ENCODE assay signal across 1 mouse cellular context in genomic region chr11:4488798-4489197, GRCm38 (mm10).
TF ChIP-seq lines count a peak whose summit lies in the region.

No protein-coding gene starts in this region.

TF ChIP-seq in CH12.LX, 34 proteins besides CTCF, POLR2A, EP300 and RAD21 (continued from another document):
- TF ChIP-seq NRF1 (IDR thresholded peaks at IDR 0.05; ENCODE audit: low read depth, low read length), result no peak
- no peak for TF ChIP-seq ELF1 (IDR thresholded peaks at IDR 0.05; ENCODE audit: low read depth, low read length)
- peak; percentile 54; the same call in 1 of the 2 replicates for TF ChIP-seq MEF2A (IDR thresholded peaks at IDR 0.05; ENCODE audit: borderline replicate concordance, low read depth, low read length)
- peak; percentile 81 for TF ChIP-seq JUN (IDR thresholded peaks at IDR 0.05; ENCODE audit: insufficient read depth, low read depth, low read length)
- peak; percentile 75 for TF ChIP-seq CHD2 (IDR thresholded peaks at IDR 0.05; ENCODE audit: low read length)
- TF ChIP-seq SMC3 (IDR thresholded peaks at IDR 0.05; ENCODE audit: low read depth, low read length), result no peak
- TF ChIP-seq UBTF (IDR thresholded peaks at IDR 0.05; ENCODE audit: low read depth, low read length), result no peak
- TF ChIP-seq USF1 (IDR thresholded peaks at IDR 0.05; ENCODE audit: low read depth, low read length), result no peak
- TF ChIP-seq MAFK (IDR thresholded peaks at IDR 0.05; ENCODE audit: insufficient replicate concordance, low read length), result no peak
- peak; percentile 64 for TF ChIP-seq SIN3A (IDR thresholded peaks at IDR 0.05; ENCODE audit: low read length)
- peak; percentile 95 for TF ChIP-seq JUND (conservative IDR thresholded peaks at IDR 0.05; ENCODE audit: low read depth, low read length)
- TF ChIP-seq TCF12 (IDR thresholded peaks at IDR 0.05; ENCODE audit: low read depth, low read length), result peak; percentile 81
